Mouse (Mus musculus) neutrophil, adult 83 days (primary cell): ENCODE measurements around the gene Unc13d. TPM values are rescaled to one million over a fixed set of nuclear protein-coding genes. Genes with fewer than 3 reads are reported as not detected.

Experiments
- total RNA-seq, 2 experiments: library from RNA; stranded (reverse); gene quantifications; one replicate each; pipeline ENCODE4 v1.2.4; 2023

Gene Unc13d
- total RNA-seq: 10 to 100 TPM; 87.3 to 94.0 TPM

GRCm38 (mm10) chr11:116077446-116078204 lies at the start of gene Unc13d:
Unc13d (minus strand) TSS chr11:116077961.

DNA sequence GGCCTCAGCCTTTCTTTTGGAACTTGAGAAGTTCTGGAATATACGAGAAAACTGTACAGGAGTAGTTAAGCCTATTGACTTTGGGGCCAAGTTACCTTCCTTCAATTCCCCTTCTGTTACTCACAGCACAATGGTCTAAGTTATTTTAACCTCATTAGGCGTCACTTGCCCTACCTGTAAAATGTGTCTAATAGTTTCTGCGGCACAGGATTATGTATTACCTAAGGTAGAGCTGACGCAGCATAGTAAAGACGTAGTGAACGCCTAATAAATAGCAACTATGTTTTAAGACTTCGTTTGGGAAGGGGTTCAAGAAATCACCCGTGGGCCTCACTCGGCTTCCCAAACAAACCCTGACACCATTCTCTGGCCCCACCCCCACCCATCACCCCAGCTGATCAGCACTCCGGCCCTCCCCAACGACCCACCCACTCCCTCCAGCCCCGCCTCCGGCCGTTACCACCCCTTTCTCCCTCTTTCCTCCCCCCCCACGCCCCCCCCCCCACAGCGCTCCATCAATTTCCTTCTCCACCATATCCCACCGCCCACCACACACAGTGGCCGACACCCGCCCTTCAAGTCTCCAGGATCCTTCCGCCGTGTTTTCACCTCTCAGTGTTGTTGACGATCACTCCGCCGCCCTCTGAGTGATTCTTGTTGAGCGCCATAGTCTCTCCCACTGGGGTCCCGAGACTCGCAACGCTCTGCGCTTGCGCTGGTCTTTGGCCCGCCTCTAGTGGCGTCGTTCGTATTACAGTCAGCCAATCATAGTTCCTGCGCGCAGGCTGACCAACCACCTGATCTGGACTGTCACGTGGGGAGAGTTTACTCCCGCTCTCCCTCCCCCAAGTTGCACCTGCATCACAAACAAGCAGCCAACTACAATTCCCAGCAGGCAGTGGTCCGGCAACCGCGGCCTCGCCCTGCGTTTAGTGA lies 8.8 kb upstream of the Unc13d start, which contains the start of gene Wbp2:
TSS of gene Wbp2 (minus strand) at position 738 of the 936 bp plus-strand sequence.

GRCm38 (mm10) chr11:116030088-116030897 lies 47.5 kb downstream of the Unc13d start, which contains the start of gene Unk:
Unk (plus strand) TSS chr11:116030322.

GRCm38 (mm10) chr11:116027756-116028155 lies 50.0 kb downstream of the Unc13d start, which contains the start of gene H3f3b:
H3f3b (minus strand) TSS chr11:116027962.

GRCm38 (mm10) chr11:116012262-116012947 lies 65.4 kb downstream of the Unc13d start, which contains the start of gene Galk1:
Galk1 (minus strand) TSS chr11:116012719.

Other genes with a start within 250 kb of the Unc13d start
- 1 to 10 TPM; 1.2 to 2.1 TPM for gene Myo15b, start 219.6 kb downstream of the Unc13d start, total RNA-seq
- 10 to 100 TPM; 62.1 to 64.5 TPM for gene Smim5, start 178.0 kb downstream of the Unc13d start, total RNA-seq
- gene Smim6, start 165.9 kb downstream of the Unc13d start, total RNA-seq: 1 to 10 TPM; 6.0 to 6.3 TPM
- 10 to 100 TPM; 24.2 to 28.0 TPM for gene Sap30bp, start 144.7 kb downstream of the Unc13d start, total RNA-seq
- gene Recql5, start 144.5 kb downstream of the Unc13d start, total RNA-seq: 10 to 100 TPM; 26.4 to 28.9 TPM
- under 1 TPM; 0.07 to 0.09 TPM for gene Itgb4, start 103.3 kb downstream of the Unc13d start, total RNA-seq
- gene Galk1, start 65.2 kb downstream of the Unc13d start, total RNA-seq: 1 to 10 TPM; 7.2 to 7.7 TPM
- 1,000 to 10,000 TPM; 3,921 to 4,178 TPM for gene H3f3b, start 50.0 kb downstream of the Unc13d start, total RNA-seq
- 10 to 100 TPM; 20.9 to 23.4 TPM for gene Unk, start 47.6 kb downstream of the Unc13d start, total RNA-seq
- gene Wbp2, start 9.0 kb upstream of the Unc13d start, total RNA-seq: 100 to 1,000 TPM; 124 to 141 TPM
- gene Trim47, start 49.2 kb upstream of the Unc13d start, total RNA-seq: under 1 TPM; 0.35 to 0.77 TPM
- gene Trim65, start 53.2 kb upstream of the Unc13d start, total RNA-seq: 1 to 10 TPM; 6.7 to 8.8 TPM
- gene Mrpl38, start 60.9 kb upstream of the Unc13d start, total RNA-seq: 10 to 100 TPM; 15.6 to 17.3 TPM
- gene Fbf1, start 90.2 kb upstream of the Unc13d start, total RNA-seq: 1 to 10 TPM; 6.0 to 9.4 TPM
- 10 to 100 TPM; 24.6 to 28.1 TPM for gene Ten1, start 120.9 kb upstream of the Unc13d start, total RNA-seq
- 10 to 100 TPM; 25.9 to 28.7 TPM for gene Acox1, start 121.1 kb upstream of the Unc13d start, total RNA-seq
- not detected for gene Evpl, start 160.1 kb upstream of the Unc13d start, total RNA-seq
- 10 to 100 TPM; 36.8 to 39.4 TPM for gene Srp68, start 196.3 kb upstream of the Unc13d start, total RNA-seq
- not detected for gene Galr2, start 203.0 kb upstream of the Unc13d start, total RNA-seq
- gene Exoc7, start 229.3 kb upstream of the Unc13d start, total RNA-seq: 10 to 100 TPM; 37.1 to 42.5 TPM